Mouse (Mus musculus): ENCODE data around the gene Frmd6. TPM values are rescaled to one million over a fixed set of nuclear protein-coding genes. Genes with fewer than 3 reads are reported as not detected.

Frmd6 gene
- polyA plus RNA-seq, 1 experiment from 2014 or later: 9.9 TPM

GRCm38 (mm10) chr12:70890405-70890804 lies 65.1 kb downstream of the Frmd6 start:
- H3K27ac ChIP-seq: no peak overlapping the region
- WGBS: 71% methylated on average over 5 of the region's 5 CpGs

DNA sequence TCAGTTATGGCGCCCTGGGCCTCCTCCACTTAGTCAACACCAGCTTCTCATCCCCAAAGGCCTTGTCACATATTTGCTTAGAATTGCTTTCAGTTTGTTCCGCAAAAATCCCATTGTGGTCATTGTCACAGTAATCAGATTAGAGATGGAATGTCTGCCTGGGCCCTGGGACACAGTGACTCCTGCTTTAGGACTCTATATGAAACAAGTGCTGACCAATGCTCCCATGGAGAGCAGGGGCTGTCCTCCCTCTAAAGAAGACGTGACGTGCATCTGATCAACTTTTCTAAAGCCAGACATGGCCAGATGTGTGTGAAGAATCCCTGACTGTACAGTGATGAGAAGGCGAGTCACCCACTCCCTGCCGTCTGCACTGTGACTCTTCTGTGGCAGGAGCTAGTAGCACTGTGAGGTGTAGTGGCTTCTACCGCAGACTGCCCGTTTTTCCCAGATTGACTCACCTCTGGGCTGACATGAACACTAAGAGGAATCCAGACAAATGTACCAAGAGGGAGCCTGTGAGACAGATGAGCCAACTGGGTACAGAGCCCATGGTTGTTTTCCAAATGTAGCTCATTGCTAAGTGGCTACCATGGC lies 65.7 kb downstream of the Frmd6 start:
- Histone ChIP-seq H3K4me1 (replicated peaks) (no peaks in the 10 kb centered on the region), H3K9ac (no peak overlapping the region), H3K27me3 (no peaks in the 10 kb centered on the region), H3K4me3 (no peak overlapping the region), H3K36me3 (peaks cover 31% of the 10 kb centered on the region), H3K9me3 (no peaks in the 10 kb centered on the region), H3K4me2 (no peak overlapping the region), H3K27ac (no peak overlapping the region)
- no peak for ATAC-seq (ENCODE audit: low FRiP score)
- WGBS: 83% methylated on average over 8 of the region's 8 CpGs

More at GRCm38 (mm10) chr12:70890405-70890804, 65.1 kb downstream of the Frmd6 start:
- H3K36me3 ChIP-seq: peaks cover 31% of the 10 kb centered on the region
- H3K4me3 ChIP-seq: no peak overlapping the region
- no peak overlapping the region for H3K4me2 ChIP-seq
- no peak overlapping the region for H3K9ac ChIP-seq
- no peaks in the 10 kb centered on the region for H3K4me1 ChIP-seq (replicated peaks)
- H3K27me3 ChIP-seq: no peaks in the 10 kb centered on the region
- H3K9me3 ChIP-seq: no peaks in the 10 kb centered on the region
- ATAC-seq (ENCODE audit: low FRiP score): no peak

- Histone ChIP-seq H3K36me3 (peaks cover 33% of the 10 kb centered on the region), H3K4me2 (no peak overlapping the region), H3K9me3 (no peaks in the 10 kb centered on the region), H3K4me3 (no peak overlapping the region), H3K9ac (no peak overlapping the region), H3K4me1 (replicated peaks) (no peaks in the 10 kb centered on the region), H3K27me3 (no peaks in the 10 kb centered on the region), H3K27ac (no peak overlapping the region)
- 86% methylated on average over 7 of the region's 7 CpGs for WGBS
- no peak for ATAC-seq (ENCODE audit: low FRiP score)
Measured at GRCm38 (mm10) chr12:70895275-70895674, 70.0 kb downstream of the Frmd6 start.

DNA sequence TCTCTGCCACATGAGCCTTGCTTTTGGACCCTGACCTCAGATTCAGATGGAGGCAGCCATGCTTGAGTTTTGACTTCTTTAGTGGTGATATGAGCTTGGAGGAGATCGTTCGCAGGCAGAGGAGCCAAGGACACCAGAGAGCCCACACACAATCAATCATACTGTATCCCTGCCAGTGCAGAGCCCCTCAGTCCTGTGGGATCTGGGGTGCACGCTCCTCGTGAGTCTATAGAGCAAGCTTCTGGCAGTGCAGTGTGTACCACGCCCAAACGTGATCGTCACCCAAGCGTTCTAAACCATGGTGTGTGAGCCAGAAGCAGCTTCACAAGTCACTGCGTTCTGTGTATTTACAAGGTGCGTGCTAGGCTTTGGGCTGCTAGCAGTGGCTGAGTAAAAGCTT lies 70.8 kb downstream of the Frmd6 start:
- H3K9me3 ChIP-seq: no peaks in the 10 kb centered on the region
- ATAC-seq (ENCODE audit: low FRiP score): no peak
- H3K36me3 ChIP-seq: peaks cover 27% of the 10 kb centered on the region
- no peaks in the 10 kb centered on the region for H3K4me1 ChIP-seq (replicated peaks)
- H3K27ac ChIP-seq: no peak overlapping the region
- no peak overlapping the region for H3K4me2 ChIP-seq
- WGBS: 92% methylated on average over 10 of the region's 10 CpGs
- no peak overlapping the region for H3K9ac ChIP-seq
- no peaks in the 10 kb centered on the region for H3K27me3 ChIP-seq
- no peak overlapping the region for H3K4me3 ChIP-seq

DNA sequence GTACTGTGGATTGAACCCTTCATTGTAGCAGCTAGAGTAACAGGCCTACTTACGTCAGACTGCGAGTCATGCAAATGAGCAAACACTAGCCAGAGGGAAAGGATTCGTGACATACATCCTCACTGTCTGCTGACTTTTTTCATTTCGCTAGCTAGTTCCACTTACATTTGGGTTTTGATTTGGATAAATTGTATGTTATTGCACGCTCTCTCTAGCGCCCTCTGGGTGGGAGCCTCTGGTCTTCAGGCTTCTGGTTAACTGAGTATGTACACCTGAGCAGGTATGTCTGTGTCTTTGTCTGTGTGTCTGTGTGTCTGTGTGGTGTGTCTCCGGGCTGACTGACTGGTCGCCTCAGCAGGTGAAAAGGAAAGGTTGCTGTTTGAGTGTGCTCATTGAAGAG lies 72.1 kb downstream of the Frmd6 start:
- no peak overlapping the region for H3K27ac ChIP-seq
- H3K36me3 ChIP-seq: peaks cover 22% of the 10 kb centered on the region
- no peaks in the 10 kb centered on the region for H3K27me3 ChIP-seq
- no peaks in the 10 kb centered on the region for H3K9me3 ChIP-seq
- H3K4me3 ChIP-seq: no peak overlapping the region
- H3K4me1 ChIP-seq (replicated peaks): no peaks in the 10 kb centered on the region
- H3K4me2 ChIP-seq: no peak overlapping the region
- no peak overlapping the region for H3K9ac ChIP-seq
- 82% methylated on average over 8 of the region's 8 CpGs for WGBS
- no peak for ATAC-seq (ENCODE audit: low FRiP score)

DNA sequence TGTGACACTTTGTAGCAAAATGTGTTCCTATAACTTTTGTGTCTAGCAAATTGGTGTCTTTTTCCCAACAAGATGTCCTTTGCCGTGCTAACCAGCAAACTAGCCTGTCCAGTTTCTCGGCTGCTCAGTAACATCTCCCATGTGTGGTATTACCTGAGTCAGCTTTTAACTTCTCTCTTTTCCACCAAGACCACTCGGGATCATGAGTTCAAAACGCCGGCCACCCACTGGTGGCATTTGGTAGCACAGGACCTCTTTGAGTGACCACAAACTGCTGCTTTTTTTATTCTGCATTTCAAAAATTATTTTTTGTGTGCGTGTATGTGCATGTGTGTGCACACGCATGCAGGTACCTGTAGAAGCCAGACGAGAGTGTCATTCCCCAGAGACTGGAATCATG lies 73.1 kb downstream of the Frmd6 start:
- H3K4me1 ChIP-seq (replicated peaks): no peaks in the 10 kb centered on the region
- H3K27ac ChIP-seq: no peak overlapping the region
- no peaks in the 10 kb centered on the region for H3K9me3 ChIP-seq
- H3K9ac ChIP-seq: no peak overlapping the region
- no peak overlapping the region for H3K4me2 ChIP-seq
- WGBS: 90% methylated on average over 8 of the region's 8 CpGs
- no peak overlapping the region for H3K4me3 ChIP-seq
- peaks cover 18% of the 10 kb centered on the region; the same call in 1 of the 2 replicates for H3K36me3 ChIP-seq
- ATAC-seq (ENCODE audit: low FRiP score): no peak
- H3K27me3 ChIP-seq: no peaks in the 10 kb centered on the region

GRCm38 (mm10) chr12:70904471-70904870 lies 79.2 kb downstream of the Frmd6 start:
- H3K4me2 ChIP-seq: no peak overlapping the region
- peaks cover 6% of the 10 kb centered on the region; the same call in 1 of the 2 replicates for H3K9me3 ChIP-seq
- peaks cover 1% of the 10 kb centered on the region; the same call in 1 of the 2 replicates for H3K36me3 ChIP-seq
- H3K4me1 ChIP-seq (replicated peaks): no peaks in the 10 kb centered on the region
- H3K9ac ChIP-seq: no peak overlapping the region
- WGBS: 94% methylated on average over 10 of the region's 10 CpGs
- no peak overlapping the region for H3K4me3 ChIP-seq
- ATAC-seq (ENCODE audit: low FRiP score): no peak
- H3K27ac ChIP-seq: no peak overlapping the region
- H3K27me3 ChIP-seq: 0 out of 2 replicates have a peak, but pooled peaks cover 2% of the 10 kb centered on the region

DNA sequence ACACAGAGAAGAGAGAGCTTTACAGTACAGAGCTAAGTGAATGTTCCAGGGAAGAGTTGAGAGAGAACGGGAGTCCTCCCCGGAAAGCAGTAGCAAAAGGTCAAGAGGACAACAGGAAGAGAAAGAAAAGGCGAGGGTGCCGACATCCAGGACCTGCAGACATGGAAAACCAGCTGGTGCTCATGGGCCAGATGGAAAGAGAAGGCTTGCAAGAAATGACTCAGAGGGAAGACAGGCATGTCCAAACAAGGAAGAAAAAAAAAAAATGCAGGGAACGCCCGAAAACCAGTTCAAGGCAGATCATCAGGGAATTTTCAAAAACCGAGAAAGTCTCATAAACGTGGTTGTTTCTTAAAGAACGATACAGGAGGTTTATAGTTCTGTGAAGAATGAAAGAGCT lies 81.6 kb downstream of the Frmd6 start:
- no peak overlapping the region for H3K4me3 ChIP-seq
- H3K36me3 ChIP-seq: no peaks in the 10 kb centered on the region
- no peak for ATAC-seq (ENCODE audit: low FRiP score)
- H3K9me3 ChIP-seq: peaks cover 6% of the 10 kb centered on the region; the same call in 1 of the 2 replicates
- 0 out of 2 replicates have a peak, but pooled peaks cover 4% of the 10 kb centered on the region for H3K4me1 ChIP-seq (replicated peaks)
- 0 out of 2 replicates have a peak, but pooled peaks cover 2% of the 10 kb centered on the region for H3K27me3 ChIP-seq
- H3K27ac ChIP-seq: no peak overlapping the region
- WGBS: 88% methylated on average over 9 of the region's 9 CpGs
- H3K4me2 ChIP-seq: no peak overlapping the region
- no peak overlapping the region for H3K9ac ChIP-seq

DNA sequence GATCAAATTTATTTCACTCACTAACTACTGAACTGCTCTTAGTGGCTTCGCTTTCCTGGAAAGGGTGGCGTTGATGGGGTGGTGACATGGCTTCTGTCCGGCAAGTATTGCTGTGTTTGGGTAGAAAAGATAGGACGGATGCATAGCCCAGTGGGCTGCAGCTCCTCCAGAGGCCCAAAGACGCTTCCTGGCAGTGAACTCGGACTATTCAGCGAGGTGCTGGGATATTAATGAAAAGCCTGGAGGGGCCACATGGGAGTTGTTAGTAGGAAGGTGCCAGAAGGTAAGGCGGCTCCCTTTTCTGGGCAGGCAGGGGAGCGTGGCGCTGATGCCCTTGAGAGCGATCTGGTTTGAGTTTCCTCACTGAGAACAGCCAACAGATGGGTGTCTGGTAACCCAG lies 82.3 kb downstream of the Frmd6 start:
- H3K4me2 ChIP-seq: no peak overlapping the region
- no peak overlapping the region for H3K4me3 ChIP-seq
- H3K27ac ChIP-seq: no peak overlapping the region
- ATAC-seq (ENCODE audit: low FRiP score): no peak
- no peaks in the 10 kb centered on the region for H3K36me3 ChIP-seq
- no peak overlapping the region for H3K9ac ChIP-seq
- WGBS: 86% methylated on average over 11 of the region's 11 CpGs
- H3K4me1 ChIP-seq (replicated peaks): 0 out of 2 replicates have a peak, but pooled peaks cover 7% of the 10 kb centered on the region
- 0 out of 2 replicates have a peak, but pooled peaks cover 2% of the 10 kb centered on the region for H3K27me3 ChIP-seq
- peaks cover 6% of the 10 kb centered on the region; the same call in 1 of the 2 replicates for H3K9me3 ChIP-seq

GRCm38 (mm10) chr12:70908076-70908475 lies 82.8 kb downstream of the Frmd6 start:
- 77% methylated on average over 4 of the region's 4 CpGs for WGBS
- peaks cover 6% of the 10 kb centered on the region; the same call in 1 of the 2 replicates for H3K9me3 ChIP-seq
- no peak overlapping the region for H3K4me3 ChIP-seq
- no peak for ATAC-seq (ENCODE audit: low FRiP score)
- no peak overlapping the region for H3K9ac ChIP-seq
- H3K4me1 ChIP-seq (replicated peaks): 0 out of 2 replicates have a peak, but pooled peaks cover 7% of the 10 kb centered on the region
- H3K27me3 ChIP-seq: 0 out of 2 replicates have a peak, but pooled peaks cover 2% of the 10 kb centered on the region
- H3K27ac ChIP-seq: no peak overlapping the region
- no peak overlapping the region for H3K4me2 ChIP-seq
- H3K36me3 ChIP-seq: no peaks in the 10 kb centered on the region

- H3K9ac ChIP-seq: no peak overlapping the region
- no peaks in the 10 kb centered on the region for H3K36me3 ChIP-seq
- WGBS: 12% methylated on average over 9 of the region's 9 CpGs
- H3K27ac ChIP-seq: no peak overlapping the region
- peak; percentile 40; the same call in 1 of the 2 replicates for ATAC-seq (ENCODE audit: low FRiP score)
- peaks cover 6% of the 10 kb centered on the region; the same call in 1 of the 2 replicates for H3K9me3 ChIP-seq
- 0 out of 2 replicates have a peak, but pooled peaks cover 2% of the 10 kb centered on the region for H3K27me3 ChIP-seq
- H3K4me2 ChIP-seq: no peak overlapping the region
- H3K4me3 ChIP-seq: no peak overlapping the region
- 0 out of 2 replicates have a peak, but pooled peaks cover 7% of the 10 kb centered on the region for H3K4me1 ChIP-seq (replicated peaks)
Measured at GRCm38 (mm10) chr12:70910241-70910720, 85.0 kb downstream of the Frmd6 start.

DNA sequence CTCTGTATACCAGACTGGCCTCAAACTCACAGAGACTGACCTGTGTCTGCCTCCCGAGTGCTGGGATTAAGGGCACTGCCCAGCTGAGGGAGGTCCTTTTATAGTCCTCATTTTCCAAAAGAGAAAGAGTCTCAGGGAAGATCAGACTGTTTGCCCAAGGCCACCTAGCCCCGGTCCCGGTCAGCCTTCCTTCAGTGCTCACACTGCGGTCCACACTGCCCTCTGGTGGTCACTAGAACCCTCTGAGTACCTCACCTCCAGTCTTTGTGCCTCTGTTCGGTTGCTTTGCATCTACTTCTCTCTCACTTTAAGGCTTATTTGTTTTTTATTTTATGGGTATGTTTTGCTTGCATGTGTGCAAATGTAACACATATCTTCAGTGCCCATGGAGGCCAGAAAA lies 85.7 kb downstream of the Frmd6 start:
- Histone ChIP-seq H3K27ac (no peak overlapping the region), H3K9ac (no peak overlapping the region), H3K36me3 (no peaks in the 10 kb centered on the region), H3K27me3 (0 out of 2 replicates have a peak, but pooled peaks cover 2% of the 10 kb centered on the region), H3K4me3 (no peak overlapping the region), H3K9me3 (peaks cover 4% of the 10 kb centered on the region; the same call in 1 of the 2 replicates), H3K4me1 (replicated peaks) (0 out of 2 replicates have a peak, but pooled peaks cover 7% of the 10 kb centered on the region), H3K4me2 (no peak overlapping the region)
- peak; percentile 74 for ATAC-seq (ENCODE audit: low FRiP score)
- WGBS: 11% methylated on average over 5 of the region's 5 CpGs

Measured in hindbrain, embryonic 13.5 days (tissue).